Mouse (Mus musculus) R1 (cell line): ENCODE results near the gene Ylpm1.

Experiments
- DNase-seq: peaks from one replicate; pipeline ENCODE4 v3.0.0-alpha.2; 2018; ENCODE audit warnings: low read depth, low spot score

Ylpm1 gene

GRCm38 (mm10) chr12:85110011-85110697, 114.0 kb downstream of the Ylpm1 start:
- peak; percentile 24 for DNase-seq

GRCm38 (mm10) chr12:85110698-85111592, 114.8 kb downstream of the Ylpm1 start, which contains the start of the genes Prox2 and Dlst:
Gene Prox2, minus strand, starts transcription at chr12:85110759.
Gene Dlst, plus strand, starts transcription at chr12:85110833.
- DNase-seq, result peak; percentile 78

GRCm38 (mm10) chr12:85112550-85113251, 116.6 kb downstream of the Ylpm1 start:
- DNase-seq, result no peak

- DNase-seq, result no peak
Observed at GRCm38 (mm10) chr12:85113337-85113736, 117.2 kb downstream of the Ylpm1 start.

GRCm38 (mm10) chr12:85113917-85114316, 117.8 kb downstream of the Ylpm1 start:
- DNase-seq, result no peak

- DNase-seq, result no peak
Observed at GRCm38 (mm10) chr12:85115678-85116077, 119.6 kb downstream of the Ylpm1 start.
